Mouse (Mus musculus): ENCODE measurements around the gene Gdnf. TPM values are rescaled to one million over a fixed set of nuclear protein-coding genes. Genes with fewer than 3 reads are reported as not detected.

Gdnf gene
- polyA plus RNA-seq, 1 experiment, result not detected

DNA sequence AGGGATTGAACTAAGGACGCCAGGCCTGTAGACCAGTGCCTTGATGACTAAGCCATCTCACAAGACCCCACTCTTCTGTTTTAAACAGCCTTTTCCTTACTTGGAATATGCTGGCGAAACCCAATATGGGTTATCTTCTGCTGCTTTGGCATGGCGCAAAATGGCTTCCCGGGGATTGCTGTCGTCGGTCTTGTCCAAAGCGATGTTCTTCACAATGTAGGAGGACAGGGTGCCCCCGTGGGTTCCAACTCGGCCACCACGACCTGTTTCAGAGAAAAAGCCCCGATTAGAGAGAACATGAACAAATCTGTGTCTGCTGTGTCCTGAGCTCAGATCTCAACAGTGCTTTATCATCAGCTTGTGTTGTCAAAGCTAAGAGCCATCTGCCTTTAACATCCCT, 73.5 kb downstream of the Gdnf start:
- Histone ChIP-seq H3K4me3 (ENCODE audit: low read depth, low read length) (no peak overlapping the region), H3K9ac (ENCODE audit: low read depth, poor library complexity, severe bottlenecking) (no peak overlapping the region), H3K4me1 (ENCODE audit: control insufficient read depth, insufficient read depth, low read length) (no peaks in the 10 kb centered on the region), H3K9me3 (replicated peaks; ENCODE audit: control insufficient read depth, insufficient read depth, low read length, poor library complexity, severe bottlenecking) (no peaks in the 10 kb centered on the region), H3K27me3 (ENCODE audit: control insufficient read depth, insufficient read depth, low read length, poor library complexity, severe bottlenecking) (no peaks in the 10 kb centered on the region), H3K36me3 (ENCODE audit: control insufficient read depth, insufficient read depth, low read length, poor library complexity, severe bottlenecking) (peaks cover 5% of the 10 kb centered on the region; the same call in 1 of the 2 replicates), H3K27ac (ENCODE audit: insufficient read depth, low read length) (no peak overlapping the region)
- TF ChIP-seq POLR2A (IDR thresholded peaks at IDR 0.05; ENCODE audit: insufficient read depth, low read length), result no peak
- no peak for TF ChIP-seq CTCF (IDR thresholded peaks at IDR 0.05; ENCODE audit: low read depth, low read length)
- TF ChIP-seq EP300 (IDR thresholded peaks at IDR 0.05; ENCODE audit: insufficient read depth, low read depth, low read length), result no peak

DNA sequence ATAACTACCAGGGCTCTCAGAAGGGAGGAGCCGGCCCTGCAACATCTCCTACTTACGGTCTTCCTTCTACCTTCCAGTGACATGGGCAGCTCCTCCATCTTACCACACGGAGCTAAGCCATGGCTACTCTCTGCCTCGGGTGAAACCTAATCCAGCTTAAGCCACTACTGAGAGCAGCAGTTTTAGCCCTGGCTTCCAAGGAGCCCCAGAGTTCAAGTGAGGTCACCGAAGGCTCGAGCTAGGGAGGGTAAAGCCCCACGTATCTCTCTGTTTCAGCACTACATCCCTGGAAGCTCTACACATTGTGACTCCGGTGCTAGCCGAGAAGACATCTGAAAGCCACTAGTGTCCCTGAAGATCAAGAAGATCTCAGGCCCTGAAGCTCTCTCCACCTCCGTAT, 74.5 kb downstream of the Gdnf start:
- H3K4me3 ChIP-seq (ENCODE audit: low read depth, low read length), result no peak overlapping the region
- H3K36me3 ChIP-seq (ENCODE audit: control insufficient read depth, insufficient read depth, low read length, poor library complexity, severe bottlenecking), result peaks cover 4% of the 10 kb centered on the region; the same call in 1 of the 2 replicates
- no peaks in the 10 kb centered on the region for H3K4me1 ChIP-seq (ENCODE audit: control insufficient read depth, insufficient read depth, low read length)
- H3K27ac ChIP-seq (ENCODE audit: insufficient read depth, low read length), result no peak overlapping the region
- no peak overlapping the region for H3K9ac ChIP-seq (ENCODE audit: low read depth, poor library complexity, severe bottlenecking)
- TF ChIP-seq EP300 (IDR thresholded peaks at IDR 0.05; ENCODE audit: insufficient read depth, low read depth, low read length), result no peak
- TF ChIP-seq POLR2A (IDR thresholded peaks at IDR 0.05; ENCODE audit: insufficient read depth, low read length), result no peak
- no peak for TF ChIP-seq CTCF (IDR thresholded peaks at IDR 0.05; ENCODE audit: low read depth, low read length)
- no peaks in the 10 kb centered on the region for H3K27me3 ChIP-seq (ENCODE audit: control insufficient read depth, insufficient read depth, low read length, poor library complexity, severe bottlenecking)
- H3K9me3 ChIP-seq (replicated peaks; ENCODE audit: control insufficient read depth, insufficient read depth, low read length, poor library complexity, severe bottlenecking), result no peaks in the 10 kb centered on the region

DNA sequence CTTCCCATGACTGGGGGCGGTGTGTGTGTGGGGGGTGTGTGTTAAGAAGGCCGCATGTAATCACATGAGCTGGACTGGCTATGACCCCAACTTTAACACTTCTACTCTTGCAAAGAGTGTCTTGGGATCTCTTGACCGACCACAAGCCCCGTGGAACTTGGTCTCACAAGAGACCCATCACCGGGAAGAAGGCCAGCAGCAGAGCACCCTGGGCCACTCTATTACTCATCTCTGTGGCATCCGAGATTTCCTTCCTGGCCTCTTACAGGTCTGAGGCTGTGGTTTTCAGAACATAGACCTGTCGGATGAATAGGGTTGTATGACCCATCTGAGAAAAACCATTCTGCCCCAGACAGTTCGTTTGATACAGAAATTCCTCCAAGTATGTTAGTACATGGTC, 75.9 kb downstream of the Gdnf start:
- no peak for TF ChIP-seq CTCF (IDR thresholded peaks at IDR 0.05; ENCODE audit: low read depth, low read length)
- TF ChIP-seq POLR2A (IDR thresholded peaks at IDR 0.05; ENCODE audit: insufficient read depth, low read length), result no peak
- TF ChIP-seq EP300 (IDR thresholded peaks at IDR 0.05; ENCODE audit: insufficient read depth, low read depth, low read length), result no peak
- no peaks in the 10 kb centered on the region for H3K27me3 ChIP-seq (ENCODE audit: control insufficient read depth, insufficient read depth, low read length, poor library complexity, severe bottlenecking)

More for the DNA sequence above, 75.9 kb downstream of the Gdnf start:
- Histone ChIP-seq H3K4me1 (ENCODE audit: control insufficient read depth, insufficient read depth, low read length) (no peaks in the 10 kb centered on the region), H3K36me3 (ENCODE audit: control insufficient read depth, insufficient read depth, low read length, poor library complexity, severe bottlenecking) (0 out of 2 replicates have a peak, but pooled peaks cover 2% of the 10 kb centered on the region), H3K27ac (ENCODE audit: insufficient read depth, low read length) (no peak overlapping the region), H3K9ac (ENCODE audit: low read depth, poor library complexity, severe bottlenecking) (no peak overlapping the region), H3K4me3 (ENCODE audit: low read depth, low read length) (no peak overlapping the region), H3K9me3 (replicated peaks; ENCODE audit: control insufficient read depth, insufficient read depth, low read length, poor library complexity, severe bottlenecking) (no peaks in the 10 kb centered on the region)

Measured in ES-Bruce4 (cell line).